Mouse (Mus musculus): Measurements from ENCODE around the gene Nipsnap2.
"Not testable (repeated sequence)": the region's sequence is repeated elsewhere in the genome, so short reads cannot be mapped to it uniquely, and the experiment has no call there.

The Nipsnap2 gene

DNA sequence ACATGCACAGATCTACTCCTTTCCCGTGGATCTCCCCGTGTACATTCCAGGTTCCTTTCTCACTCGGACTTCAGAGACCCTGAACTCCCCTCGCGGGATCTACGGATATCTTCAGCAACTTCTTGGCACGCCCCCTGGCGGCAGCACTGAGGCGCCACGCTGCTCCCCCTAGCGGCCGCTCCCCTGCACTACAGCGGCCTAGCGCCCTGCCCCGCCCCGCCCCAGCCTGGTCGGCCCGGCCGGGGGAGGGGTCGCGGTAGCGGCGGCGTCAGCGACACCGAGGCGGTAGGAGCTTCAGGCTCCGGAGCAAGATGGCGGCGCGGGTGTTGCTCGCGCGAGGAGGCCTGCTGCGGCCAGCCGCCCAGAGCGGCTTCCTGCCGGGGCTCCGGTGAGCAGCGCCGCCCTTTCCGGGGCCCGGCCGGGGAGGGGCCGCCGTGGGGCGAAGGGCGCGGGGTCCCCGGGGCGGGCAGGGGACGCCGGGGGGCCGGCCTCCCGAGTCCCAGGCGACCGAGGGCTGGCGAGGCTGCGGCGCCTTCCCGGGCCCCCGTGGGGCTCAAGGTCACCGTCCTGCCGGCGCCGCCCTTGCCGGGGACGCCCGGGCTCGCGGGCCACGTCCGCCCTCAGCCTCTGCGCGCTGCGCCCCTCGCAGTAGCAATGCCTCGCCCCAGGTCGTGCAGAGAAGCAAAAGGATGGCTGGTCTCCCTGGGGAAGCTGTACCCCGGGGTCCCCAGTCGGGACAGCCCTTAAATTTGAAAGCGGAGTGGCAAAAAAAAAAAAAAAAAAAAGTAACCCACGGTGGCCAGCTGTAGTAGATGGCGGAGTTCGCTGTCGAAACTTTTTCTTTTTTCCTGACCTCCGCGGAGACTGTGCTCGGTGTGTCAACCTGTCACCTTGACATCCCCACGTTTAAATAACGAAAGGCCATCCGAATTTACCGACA, at the start of gene Nipsnap2:
TSS of gene Nipsnap2 (plus strand) at position 230 of the 940 bp plus-strand sequence.
- peak; percentile 91 to 95 for DNase-seq

DNA sequence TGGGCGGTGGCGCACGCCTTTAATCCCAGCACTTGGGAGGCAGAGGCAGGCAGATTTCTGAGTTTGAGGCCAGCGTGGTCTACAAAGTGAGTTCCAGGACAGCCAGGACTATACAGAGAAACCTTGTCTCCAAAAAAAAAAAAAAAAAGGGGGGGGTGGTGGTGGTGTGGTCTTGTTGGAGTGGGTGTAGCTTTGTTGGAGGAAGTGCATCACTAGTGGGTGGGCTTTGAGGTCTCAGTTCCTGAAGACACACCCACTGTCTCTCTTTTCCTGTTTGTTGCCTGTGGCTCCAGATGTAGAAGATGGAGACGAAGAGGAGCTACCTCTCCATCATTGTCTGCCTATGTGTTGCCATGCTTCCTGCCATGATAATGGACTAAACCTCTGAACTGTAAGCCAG, 39.7 kb upstream of the Nipsnap2 start:
- DNase-seq = not testable (repeated sequence)

DNA sequence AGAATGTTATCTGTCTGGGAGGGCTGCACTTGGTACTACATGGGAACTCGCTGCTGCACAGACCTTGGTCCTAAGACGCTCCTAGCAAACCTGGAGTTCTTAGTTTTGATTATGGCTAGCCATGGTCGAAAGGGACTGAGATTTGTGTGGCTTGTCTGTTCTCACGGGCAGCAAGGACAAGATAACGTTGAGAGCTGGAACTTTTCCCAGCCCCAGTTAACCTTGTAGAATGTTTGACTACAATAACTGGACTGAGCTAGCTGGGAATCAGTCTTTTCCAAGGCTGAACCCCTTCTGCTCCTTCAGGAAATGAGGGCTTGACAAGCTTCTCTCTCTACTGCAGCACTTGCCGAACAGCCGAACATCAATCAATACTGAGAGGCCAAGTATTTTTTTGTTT, 37.2 kb upstream of the Nipsnap2 start:
- DNase-seq = peak; percentile 39

DNA sequence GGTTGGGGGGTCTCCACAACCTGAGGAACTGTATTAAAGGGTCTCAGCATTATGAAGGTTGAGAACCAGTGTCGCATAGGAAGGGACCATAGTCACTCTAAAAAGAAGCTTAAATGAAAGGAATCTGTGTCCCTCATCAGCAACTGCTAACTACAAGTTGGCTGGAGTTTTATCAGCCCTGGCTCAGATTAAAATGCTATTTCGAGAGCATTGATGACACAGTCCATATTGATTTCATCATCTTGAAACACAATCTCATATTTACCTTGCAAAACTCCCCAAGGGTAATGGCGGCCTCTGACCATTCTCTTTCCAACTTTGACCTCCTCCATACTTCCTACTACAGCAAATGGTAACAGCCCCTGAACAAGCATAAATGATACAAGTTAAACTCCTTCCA, 34.3 kb upstream of the Nipsnap2 start:
- DNase-seq = no peak

DNA sequence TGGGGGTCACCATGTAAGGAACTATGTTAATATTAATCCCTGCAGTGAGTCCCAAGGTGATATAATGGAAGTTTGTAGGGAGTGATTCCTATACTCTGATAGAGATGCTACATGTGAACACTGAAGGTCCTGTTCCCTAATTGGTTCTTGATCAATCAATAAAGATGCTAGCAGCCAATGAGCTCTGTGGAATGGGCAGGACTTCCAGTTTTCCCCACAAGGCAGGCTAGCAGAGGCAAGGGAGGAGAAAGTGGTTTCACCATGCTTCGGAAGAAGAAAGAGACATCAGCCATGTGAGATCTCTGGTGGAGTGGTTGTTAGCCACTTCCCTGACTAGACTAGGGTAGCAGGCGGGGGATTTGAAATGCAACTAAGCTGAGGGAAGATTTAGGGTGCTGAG, 24.4 kb upstream of the Nipsnap2 start:
- DNase-seq = no peak

DNA sequence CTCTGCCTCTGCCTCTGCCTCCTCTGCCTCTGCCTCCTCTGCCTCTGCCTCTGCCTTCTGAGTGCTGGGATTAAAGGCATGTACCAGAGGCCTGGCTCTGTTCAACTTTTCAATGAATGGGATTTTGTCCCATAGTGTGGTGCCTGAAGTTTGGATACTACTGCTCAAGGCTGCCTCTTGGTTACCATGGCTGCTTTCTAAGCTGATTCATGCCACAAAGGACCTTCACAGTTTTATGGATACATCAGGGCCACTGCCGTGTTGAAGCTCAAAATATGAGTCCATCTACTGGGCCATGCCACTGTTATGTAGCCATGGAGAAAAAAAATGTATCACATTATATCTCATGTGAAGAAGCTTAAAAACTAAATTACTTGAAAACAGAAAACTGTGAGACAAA, 23.2 kb upstream of the Nipsnap2 start:
- DNase-seq = no peak

DNA sequence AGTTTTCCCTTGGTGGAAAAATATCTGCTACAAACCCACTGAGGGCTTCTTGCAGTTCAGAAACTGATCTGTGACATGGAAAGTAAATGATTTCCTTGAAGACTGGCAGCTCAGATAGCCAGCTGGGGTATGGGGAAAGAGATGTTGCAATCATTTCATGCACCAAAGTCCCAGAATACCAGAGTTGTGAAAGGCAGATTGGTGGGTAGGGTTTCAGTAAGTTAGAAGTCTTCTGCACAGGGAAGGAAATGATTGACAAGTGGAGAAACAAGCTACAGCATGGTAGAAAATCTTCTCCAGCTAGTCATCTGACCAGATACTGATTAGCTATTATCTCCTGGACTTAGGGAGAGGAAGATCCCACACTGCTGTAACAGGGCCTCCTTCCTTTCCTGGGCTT, 21.5 kb upstream of the Nipsnap2 start:
- DNase-seq = peak in 1 of 2 experiments; percentile 40

DNA sequence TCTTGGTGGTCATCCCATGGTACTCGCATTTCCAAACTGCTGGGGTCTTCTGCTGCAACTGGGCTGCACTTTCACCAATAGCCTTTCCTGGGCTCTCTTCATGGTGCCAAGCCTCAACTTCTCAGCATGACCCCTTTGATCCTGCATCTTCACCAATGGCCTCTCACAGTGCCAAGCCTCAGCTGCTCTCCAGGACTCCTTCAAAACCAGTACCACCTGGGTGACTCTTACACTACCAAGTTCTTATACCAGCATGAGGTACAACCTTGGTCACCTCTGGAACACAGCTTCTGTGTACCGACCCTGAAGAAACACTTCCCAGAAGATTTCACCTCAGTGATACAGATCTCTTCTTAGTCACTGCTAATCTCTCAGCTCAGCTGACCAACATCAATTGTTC, 16.5 kb upstream of the Nipsnap2 start, which contains the start of gene Sept14:
TSS of gene Sept14 (minus strand) at position 101 of the 400 bp plus-strand sequence.
- no peak for DNase-seq

DNA sequence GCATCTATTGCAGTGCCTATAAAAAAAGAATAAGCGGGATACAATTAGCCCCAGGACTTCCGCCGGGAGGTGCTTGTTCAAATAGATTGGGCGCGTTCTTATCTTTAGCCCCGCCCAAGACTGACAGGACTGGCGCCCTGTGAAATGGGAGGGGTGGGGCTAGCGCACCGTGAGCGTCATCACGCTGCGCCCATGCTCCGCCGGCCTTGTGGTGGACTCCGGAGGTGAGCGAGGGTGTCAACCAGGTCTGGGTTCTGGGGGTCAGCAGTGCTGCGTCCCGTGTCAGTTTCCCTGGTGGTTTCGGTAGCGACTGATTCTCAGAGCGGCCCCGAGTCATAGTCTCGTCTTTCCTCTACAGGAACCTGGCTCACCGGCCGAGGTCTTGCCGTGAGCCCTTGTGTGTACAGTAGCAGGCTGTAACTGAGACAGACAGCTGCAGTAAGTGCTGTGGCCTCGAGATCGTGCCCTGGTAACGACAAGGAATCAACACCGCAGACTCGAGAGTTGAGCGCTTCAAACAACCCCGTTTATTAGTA, 9.5 kb upstream of the Nipsnap2 start, which contains the start of gene Mrps17:
TSS of gene Mrps17 (plus strand) at position 172 of the 536 bp plus-strand sequence.
- peak; percentile 96 to 97 for DNase-seq

DNA sequence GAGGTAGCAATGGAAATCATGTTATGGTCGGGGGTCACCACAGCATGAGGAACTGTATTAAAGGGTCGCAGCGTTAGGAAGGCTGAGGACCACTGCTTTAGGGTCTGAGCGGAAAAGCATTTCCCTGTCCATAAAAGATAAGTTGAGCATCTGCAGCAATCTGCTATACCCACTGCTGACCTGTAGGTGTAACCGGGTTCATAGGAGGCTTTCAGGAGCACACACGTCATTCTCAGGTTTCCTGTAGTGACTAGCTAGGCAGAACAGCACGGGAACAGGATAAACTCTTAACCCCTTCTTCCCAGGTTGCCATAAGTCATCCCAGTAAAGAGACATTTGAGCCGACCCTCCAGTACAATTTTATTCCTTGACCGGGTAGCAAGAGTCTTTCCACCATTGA, 7.8 kb upstream of the Nipsnap2 start:
- no peak for DNase-seq

DNA sequence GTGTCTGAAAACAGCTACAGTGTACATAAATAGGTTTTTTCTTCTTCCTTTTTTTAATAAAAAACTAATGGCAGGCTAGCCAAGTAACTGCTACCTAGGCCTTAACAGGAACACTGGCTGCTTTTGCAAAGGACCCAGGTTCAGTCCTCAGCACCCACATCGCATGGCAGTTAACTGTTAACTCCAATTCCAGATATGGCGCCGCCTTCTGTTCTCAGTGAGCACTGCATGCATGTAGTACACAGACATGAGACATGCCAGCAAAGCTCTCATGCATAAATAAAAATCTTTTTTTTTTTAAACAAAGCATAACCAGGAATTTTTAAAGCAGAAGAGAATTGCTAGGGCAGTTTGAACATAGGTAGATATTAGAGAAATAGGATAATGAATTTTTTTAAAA, 4.7 kb upstream of the Nipsnap2 start:
- peak in 1 of 2 experiments; percentile 27 for DNase-seq

DNA sequence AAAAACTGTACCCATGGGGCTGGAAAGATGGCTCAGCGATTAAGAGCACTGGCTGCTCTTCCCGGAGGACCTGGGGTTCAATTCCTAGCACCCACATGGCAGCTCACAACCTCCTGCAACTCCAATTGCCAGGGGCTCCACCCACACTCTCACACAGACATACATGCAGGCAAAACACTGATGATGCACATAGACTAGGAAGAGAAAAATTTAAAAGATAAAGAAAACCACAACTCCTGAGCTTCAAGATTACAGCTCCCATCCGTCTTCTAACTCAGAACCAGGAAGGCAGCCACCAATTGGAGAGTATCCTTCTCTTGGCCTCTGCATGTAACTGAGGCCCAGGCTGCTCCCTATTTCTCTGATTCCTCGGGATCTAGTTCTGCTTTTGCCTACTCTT, 595 bp upstream of the Nipsnap2 start:
- no peak for DNase-seq

DNA sequence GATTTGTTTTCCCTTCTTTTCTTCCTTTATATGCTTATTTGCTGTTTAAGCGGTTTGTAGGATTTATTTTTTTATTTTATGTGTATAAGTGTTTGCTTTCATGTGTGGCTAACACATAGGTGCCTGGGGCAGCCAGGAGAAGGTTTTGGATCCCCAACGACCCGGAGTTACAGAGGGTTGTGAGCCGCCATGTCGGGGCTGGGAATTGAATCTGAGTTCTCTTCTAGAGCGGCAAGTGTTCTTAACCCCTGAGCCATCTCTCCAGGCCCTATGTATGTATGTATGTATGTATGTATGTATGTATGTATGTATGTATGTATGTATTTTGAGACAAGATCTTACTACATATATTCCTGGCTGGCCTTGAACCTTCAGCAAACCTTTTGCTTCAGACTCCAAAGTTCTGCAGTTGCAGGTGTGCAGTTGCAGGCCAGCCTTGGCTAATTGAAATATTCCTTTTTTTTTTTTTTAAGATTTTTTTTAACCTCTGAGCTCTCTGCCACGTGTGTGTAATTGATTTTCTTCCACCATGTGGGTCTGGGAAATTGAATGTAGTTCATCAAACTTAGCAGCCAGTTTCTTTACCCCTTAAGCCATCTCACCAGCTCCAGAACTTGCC, 1.0 kb downstream of the Nipsnap2 start:
- peak in 1 of 2 experiments; percentile 40 for DNase-seq

DNA sequence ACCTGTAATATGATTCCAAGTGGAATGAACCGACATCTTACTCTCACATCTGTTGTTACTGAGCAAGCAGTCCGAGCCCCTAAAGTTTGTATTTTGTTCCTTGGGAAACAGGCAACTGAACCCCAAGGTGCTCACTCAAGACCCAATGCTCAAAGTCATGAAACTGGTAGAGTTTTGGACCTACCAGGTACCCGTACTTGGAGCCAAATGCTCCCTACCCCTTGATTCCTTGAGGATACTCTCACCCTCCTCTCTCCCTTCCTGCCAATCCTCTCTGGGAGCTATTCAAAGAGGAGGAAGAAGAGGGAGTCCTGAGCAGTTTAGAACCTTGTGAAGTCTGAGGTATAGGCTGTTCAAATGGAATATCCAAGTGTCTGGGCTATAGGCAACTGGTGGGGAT, 1.9 kb downstream of the Nipsnap2 start:
- peak in 1 of 2 experiments; percentile 22 for DNase-seq

DNA sequence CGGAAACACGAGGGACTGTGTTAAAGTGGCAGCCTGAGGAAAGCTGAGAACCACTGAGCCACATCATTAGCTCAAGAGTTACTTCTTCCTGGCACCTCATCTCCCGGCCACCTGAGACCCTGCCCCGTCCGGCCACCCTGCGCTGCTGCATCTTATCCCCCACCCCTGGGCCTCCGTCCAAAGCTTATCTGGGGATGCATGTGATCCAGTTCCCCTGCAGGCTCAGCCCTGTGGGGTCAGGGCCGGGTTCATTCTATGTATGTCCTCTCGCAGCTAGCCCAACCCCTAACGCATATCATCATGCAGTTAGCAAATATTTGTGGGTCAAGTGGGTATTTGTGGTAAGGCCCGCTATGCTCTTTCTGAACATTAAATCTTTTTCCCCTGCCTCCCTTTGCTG, 4.4 kb downstream of the Nipsnap2 start:
- DNase-seq = no peak

DNA sequence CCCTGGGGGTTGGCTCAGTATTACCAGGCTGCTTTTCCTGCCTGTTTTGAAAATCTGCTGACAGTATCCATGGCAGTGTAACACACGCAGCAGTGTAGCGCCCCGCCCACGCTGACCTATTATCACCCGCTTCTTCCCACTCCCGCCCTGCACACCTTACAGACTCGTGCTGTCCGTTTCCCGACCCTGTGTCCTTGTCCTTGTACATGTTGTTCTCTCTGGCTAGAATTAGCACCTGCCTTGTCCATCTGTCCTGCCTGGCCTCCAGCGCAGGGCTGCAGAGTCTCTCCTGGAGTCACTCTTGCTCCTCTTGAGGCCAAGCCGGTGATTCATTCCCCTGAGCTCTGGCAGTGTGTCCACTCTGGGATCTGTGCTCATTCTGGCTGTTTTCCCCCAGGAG, 5.5 kb downstream of the Nipsnap2 start:
- peak; percentile 63 to 66 for DNase-seq

DNA sequence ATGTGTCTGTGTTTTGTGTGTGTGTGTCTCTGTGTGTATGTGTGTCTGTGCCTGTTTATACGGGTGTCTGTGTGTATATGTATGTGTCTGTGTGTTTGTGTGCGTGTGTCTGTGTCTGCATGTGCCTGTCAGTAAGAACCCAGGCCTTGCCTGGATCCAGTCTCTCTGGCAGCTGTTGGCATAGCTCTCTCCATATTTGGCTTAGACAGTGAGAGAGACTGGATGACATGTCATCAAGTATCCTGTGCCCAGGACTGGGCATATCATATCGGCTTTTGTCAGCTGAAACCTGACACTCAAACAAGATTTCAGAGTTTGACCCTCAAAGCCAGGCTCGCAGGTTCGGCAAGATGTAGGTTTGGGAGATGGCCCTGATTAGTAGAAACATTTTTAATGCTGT, 6.2 kb downstream of the Nipsnap2 start:
- DNase-seq = no peak

DNA sequence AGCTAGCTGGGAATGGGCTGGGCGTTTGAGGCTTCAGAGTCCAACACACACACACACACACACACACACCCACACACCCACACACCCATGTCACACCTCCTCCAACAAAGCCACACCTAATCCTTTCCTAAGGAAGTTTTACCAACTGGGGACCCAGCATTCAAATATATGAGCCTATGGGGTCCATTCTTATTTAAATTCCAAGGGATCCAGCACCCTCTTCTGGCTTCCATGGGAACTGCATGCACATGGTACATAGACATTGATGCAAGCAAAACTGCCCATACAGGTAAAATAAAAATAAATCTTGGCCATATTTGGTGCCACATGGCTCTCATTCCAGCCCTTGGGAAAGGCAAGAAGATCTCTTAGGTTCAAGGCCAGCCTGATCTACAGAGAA, 16.1 kb downstream of the Nipsnap2 start:
- DNase-seq = peak; percentile 38 to 76

DNA sequence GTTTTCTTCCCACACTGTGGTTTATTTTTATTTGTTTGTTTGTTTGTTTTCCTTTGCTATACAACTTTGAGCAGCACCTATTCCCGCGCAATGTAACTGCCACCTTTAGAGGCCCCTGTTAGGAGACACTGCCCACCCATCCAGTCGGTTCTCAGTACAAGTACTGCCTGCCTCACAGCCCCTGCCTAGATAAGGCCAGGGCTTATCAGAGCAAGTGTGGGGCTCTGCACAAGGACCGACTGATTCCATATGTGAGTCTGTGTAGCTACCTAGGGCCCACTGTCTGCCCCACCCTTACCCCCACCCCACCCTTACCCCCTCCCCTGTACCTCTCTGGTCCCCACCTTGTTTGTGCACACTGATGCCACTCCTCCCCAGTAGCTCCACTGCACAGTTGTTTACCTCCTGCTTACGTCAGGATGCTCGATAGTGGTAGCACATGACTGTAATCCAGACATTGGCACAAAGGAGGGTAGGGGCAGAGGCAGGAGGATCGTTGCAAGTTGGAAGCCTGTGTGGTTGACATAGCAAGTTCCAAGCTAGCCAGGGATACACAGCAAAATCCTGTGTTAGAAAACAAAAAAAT, 18.1 kb downstream of the Nipsnap2 start:
- no peak for DNase-seq

DNA sequence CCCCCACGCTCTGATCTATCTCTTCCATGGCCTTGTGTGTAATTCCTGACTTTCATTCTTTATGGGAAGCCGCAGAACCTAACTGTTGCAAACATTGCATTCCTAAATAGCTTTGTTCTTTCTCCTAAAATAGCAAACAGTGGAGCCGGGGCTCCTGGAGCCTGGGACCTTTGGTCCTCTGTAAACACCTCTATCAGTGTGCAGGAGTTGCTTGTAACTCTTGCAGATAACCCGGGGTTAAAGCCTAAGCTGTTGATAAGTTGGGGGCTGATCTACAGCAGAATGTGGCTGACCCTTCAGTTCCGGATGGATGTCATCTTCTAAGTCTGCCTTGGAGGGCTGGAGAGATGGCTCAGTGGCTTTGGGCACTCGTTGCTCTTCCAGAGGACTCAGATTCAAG, 19.2 kb downstream of the Nipsnap2 start:
- DNase-seq = no peak

DNA sequence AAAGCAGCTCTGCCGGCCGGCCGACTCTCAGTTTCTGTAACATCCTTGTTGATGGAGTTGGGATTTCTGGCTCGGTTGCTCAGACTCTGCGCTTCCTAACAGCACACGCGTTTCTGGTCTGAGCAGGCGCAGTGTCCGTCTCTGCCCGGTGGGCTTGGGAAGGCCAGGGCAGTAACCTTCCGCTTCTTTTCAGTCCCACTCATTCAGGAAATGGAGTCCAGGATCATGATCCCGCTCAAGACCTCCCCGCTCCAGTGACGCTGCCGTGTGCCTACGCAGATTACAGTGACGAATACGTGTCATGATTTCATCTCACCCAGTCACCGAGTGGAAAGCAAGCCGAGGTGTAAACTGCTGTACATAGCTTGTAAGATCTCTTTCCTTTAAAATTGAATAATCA, 32.0 kb downstream of the Nipsnap2 start:
- DNase-seq = no peak

DNA sequence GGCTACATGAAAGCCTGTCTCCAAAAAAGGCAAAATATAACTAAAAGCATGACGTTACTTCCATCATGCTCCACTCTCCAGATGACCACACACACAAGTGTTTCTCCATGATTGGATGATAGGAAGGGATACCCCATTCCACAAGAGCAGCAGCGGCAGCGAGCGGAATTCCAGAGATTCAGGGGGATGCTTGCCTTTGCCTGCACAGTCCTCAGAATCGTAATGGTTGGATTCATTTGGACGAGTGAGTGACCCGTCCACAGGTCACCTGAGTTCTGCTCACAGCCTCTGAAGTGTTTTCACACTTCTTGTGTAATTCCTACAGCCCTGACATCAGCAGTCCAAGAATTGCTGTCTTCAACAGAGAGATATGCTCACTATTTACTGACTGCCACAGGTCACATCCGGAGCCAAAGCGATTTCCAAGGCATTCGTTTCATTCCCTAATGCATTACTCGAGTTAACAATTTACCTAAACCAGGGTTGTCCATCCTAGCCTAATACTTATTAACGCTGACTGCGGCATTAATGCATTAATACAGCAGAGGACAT, 35.1 kb downstream of the Nipsnap2 start:
- DNase-seq = peak; percentile 52 to 78
